Mouse (Mus musculus) small intestine, adult 2 months (tissue): ENCODE data around the gene Riox2. TPM values are rescaled to one million over a fixed set of nuclear protein-coding genes. Genes with fewer than 3 reads are reported as not detected.
A peak's percentile ranks its signal among the peaks of the same experiment; 100 is the strongest.

Source experiments
- H3K27ac ChIP-seq: fragments of 200-500 bp; 2 replicates; pipeline ENCODE4 v1.5.1; 2012; ENCODE audit warnings: low read depth, low read length, control low read depth, inconsistent platforms; ENCODE audit not compliant: insufficient read depth
- H3K27me3 ChIP-seq: fragments of 200-500 bp; 2 replicates; pipeline ENCODE4 v1.6.1; 2012; ENCODE audit warnings: mild to moderate bottlenecking, moderate library complexity, low read length, inconsistent platforms; ENCODE audit not compliant: control insufficient read depth, insufficient read depth
- H3K36me3 ChIP-seq: fragments of 200-500 bp; 2 replicates; pipeline ENCODE4 v1.6.1; 2012; ENCODE audit warnings: mild to moderate bottlenecking, low read length, control low read depth, inconsistent platforms; ENCODE audit not compliant: control insufficient read depth, insufficient read depth
- H3K4me1 ChIP-seq: fragments of 200-500 bp; 2 replicates; pipeline ENCODE4 v1.6.1; 2012; ENCODE audit warnings: low read length, inconsistent platforms, mixed read lengths; ENCODE audit not compliant: control insufficient read depth, insufficient read depth, insufficient read length
- H3K4me3 ChIP-seq: fragments of 200-500 bp; 2 replicates; pipeline ENCODE4 v1.5.1; 2012; ENCODE audit warnings: low read depth, mild to moderate bottlenecking, control low read depth, inconsistent platforms, low read length, moderate library complexity
- CTCF ChIP-seq: fragments of 200-500 bp; IDR thresholded peaks from 2 replicates; pipeline ENCODE4 v1.5.1; 2012; ENCODE audit warnings: low read depth, mild to moderate bottlenecking, control low read depth, inconsistent platforms, low read length, moderate library complexity, mixed read lengths; ENCODE audit not compliant: insufficient replicate concordance, insufficient read length; ENCODE audit errors: extremely low read depth
- POLR2A ChIP-seq: fragments of 200-500 bp; IDR thresholded peaks from 2 replicates; pipeline ENCODE4 v1.6.1; 2012; ENCODE audit warnings: low read depth, mild to moderate bottlenecking, control low read depth, inconsistent platforms, low read length, moderate library complexity
- WGBS: fragments of 180-500 bp; shearing (Covaris S2); methylation state at CpG from one replicate; pipeline ENCODE4 v1.1.7; 2018; 5-methylcytosine and 5-hydroxymethylcytosine counted together
- polyA plus RNA-seq: library from polyadenylated mRNA; depleted of rRNA; stranded (reverse); fragments of >200 nt; gene quantifications from 2 replicates; pipeline ENCODE4 v1.2.3, GENCODE M21; 2012

Gene Riox2
- polyA plus RNA-seq, 1 experiment = 1.5 TPM

DNA sequence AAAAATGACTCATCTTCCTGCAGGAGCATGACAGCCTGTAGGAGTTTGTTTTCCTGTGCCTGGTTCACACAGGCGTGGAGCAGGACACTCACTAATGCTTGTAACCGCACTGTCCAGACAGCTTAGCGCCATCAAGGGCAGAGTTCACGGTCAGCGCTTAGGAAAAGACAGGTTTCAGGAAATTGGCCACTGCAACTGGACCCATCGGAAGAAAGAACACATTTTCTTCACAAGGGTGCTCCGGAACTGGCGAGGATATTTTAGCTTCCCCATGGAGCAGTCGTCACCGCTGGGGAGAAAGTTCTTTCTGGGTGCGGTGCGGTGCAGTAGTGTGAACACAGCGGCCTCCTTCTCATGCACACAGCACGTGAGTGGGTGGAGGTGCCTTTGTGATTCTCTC lies 21.6 kb downstream of the Riox2 start:
- Histone ChIP-seq H3K27me3 (no peaks in the 10 kb centered on the region), H3K36me3 (peaks cover 42% of the 10 kb centered on the region), H3K4me3 (no peak overlapping the region), H3K4me1 (no peaks in the 10 kb centered on the region), H3K27ac (no peak overlapping the region)
- WGBS = 90% methylated on average over 14 of the region's 14 CpGs
- TF ChIP-seq CTCF (no peak), POLR2A (no peak)

DNA sequence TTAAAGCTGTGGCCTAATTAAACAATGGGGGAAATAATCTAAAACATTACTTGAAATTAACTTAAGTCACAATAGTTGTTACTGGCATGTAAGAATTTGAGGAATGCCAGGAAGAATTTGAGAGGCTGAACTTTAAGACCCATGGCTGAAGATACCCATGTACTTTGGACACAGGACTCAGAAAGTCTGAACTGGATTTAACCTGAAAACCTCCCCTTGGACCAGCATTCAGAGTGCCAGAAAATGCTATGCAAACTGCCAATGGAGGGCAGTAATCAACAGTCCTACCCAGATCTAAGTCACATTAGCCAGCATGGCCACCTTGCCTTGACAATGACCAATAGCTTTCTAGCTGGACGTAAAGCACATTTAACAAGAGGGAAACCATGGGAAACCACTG lies 26.4 kb downstream of the Riox2 start:
- no peak overlapping the region for H3K27ac ChIP-seq
- TF ChIP-seq CTCF (no peak), POLR2A (no peak)
- H3K36me3 ChIP-seq = peaks cover 18% of the 10 kb centered on the region
- H3K4me1 ChIP-seq = no peaks in the 10 kb centered on the region
- no peaks in the 10 kb centered on the region for H3K27me3 ChIP-seq
- WGBS = 100% methylated on average over 1 of the region's 1 CpGs
- no peak overlapping the region for H3K4me3 ChIP-seq

DNA sequence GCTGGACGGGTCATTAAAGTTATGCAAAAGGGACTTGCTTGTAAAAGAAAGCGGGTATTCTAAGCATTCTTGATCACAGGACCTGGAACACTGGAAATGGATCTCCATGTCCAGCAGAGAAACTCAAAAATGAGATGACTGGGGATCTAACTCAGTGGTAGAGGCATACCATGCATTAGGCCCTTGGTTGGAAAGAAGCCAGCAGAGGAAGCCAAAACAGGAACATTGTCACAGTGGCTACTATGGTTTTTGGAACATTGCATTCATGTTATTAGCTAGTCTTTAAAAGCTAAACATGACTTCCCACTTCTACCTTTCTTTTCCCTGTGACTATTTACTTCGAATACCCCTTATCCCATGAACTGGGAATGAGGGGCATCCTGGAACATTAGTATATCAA lies 27.6 kb downstream of the Riox2 start:
- Histone ChIP-seq H3K27me3 (no peaks in the 10 kb centered on the region), H3K4me1 (no peaks in the 10 kb centered on the region), H3K27ac (no peak overlapping the region), H3K36me3 (peaks cover 11% of the 10 kb centered on the region), H3K4me3 (no peak overlapping the region)
- TF ChIP-seq POLR2A (no peak), CTCF (no peak)
- 93% methylated on average over 3 of the region's 3 CpGs for WGBS

DNA sequence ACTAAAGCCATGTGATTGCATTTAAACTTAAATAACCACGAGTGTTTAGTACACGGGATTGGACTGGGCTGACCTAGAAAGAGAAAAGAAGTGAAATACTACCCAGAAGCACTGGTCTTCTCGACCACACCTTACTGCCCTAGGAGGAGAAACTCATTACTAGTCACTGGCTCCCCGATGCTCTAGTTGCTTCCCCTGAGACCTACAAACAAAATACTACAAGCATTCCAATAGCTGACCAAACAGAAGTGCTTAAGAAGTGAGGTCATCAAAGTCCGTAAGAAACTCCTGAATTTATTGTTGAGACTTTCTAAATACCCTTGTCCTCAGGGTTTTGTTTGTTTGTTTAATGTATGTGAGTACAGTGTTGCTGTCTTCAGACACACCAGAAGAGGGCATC lies 38.3 kb downstream of the Riox2 start:
- no peaks in the 10 kb centered on the region for H3K27me3 ChIP-seq
- no peak for TF ChIP-seq CTCF
- TF ChIP-seq POLR2A = no peak
- no peak overlapping the region for H3K27ac ChIP-seq
- H3K4me1 ChIP-seq = no peaks in the 10 kb centered on the region
- no peak overlapping the region for H3K4me3 ChIP-seq
- peaks cover 4% of the 10 kb centered on the region; the same call in 1 of the 2 replicates for H3K36me3 ChIP-seq
- 85% methylated on average over 5 of the region's 5 CpGs for WGBS

DNA sequence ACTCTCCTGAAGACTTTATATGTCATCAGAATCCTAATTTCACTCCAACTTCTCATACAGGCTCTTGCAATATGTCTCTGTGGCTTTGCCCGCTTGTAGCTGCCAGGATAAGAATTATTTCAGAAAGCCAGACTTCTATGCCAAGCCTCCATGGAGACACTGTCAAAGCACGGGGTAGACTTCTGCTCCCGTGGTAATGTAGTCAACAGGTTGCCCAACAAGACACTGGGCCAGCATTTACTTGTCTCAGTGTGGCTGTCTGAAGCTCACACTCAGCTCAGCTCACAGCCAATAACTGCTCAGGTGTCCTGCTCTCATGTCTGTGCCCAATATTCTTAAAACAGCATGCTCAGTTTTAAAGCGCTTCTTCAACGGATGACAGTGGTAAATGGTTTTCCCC lies 43.6 kb downstream of the Riox2 start:
- Histone ChIP-seq H3K4me3 (no peak overlapping the region), H3K27me3 (no peaks in the 10 kb centered on the region), H3K4me1 (no peaks in the 10 kb centered on the region), H3K36me3 (peaks cover 4% of the 10 kb centered on the region; the same call in 1 of the 2 replicates), H3K27ac (no peak overlapping the region)
- TF ChIP-seq POLR2A (no peak), CTCF (no peak)
- 88% methylated on average over 5 of the region's 5 CpGs for WGBS

DNA sequence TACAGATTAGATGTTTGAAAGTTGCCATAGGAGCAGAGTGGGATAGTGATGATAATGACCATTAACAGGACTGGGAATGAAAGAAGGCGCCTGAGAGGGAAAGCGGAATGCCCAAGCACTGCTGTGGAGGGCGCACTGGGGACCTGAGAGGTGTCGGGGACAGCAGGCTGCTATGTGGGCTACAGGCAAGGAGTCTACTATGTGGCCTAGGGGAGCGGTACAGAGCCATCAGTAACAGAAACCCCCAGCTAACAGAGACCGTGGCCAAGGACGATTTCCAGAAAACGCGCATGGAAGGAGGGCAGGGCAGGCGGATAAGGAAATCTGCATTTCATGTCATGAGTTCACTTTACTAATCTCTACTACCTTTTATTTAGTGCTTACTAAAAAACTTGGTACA lies 45.4 kb downstream of the Riox2 start:
- Histone ChIP-seq H3K27me3 (no peaks in the 10 kb centered on the region), H3K36me3 (peaks cover 6% of the 10 kb centered on the region; the same call in 1 of the 2 replicates), H3K4me1 (peaks cover 2% of the 10 kb centered on the region; the same call in 1 of the 2 replicates), H3K27ac (no peak overlapping the region), H3K4me3 (no peak overlapping the region)
- no peak for TF ChIP-seq POLR2A
- TF ChIP-seq CTCF = no peak
- WGBS = 93% methylated on average over 10 of the region's 10 CpGs

DNA sequence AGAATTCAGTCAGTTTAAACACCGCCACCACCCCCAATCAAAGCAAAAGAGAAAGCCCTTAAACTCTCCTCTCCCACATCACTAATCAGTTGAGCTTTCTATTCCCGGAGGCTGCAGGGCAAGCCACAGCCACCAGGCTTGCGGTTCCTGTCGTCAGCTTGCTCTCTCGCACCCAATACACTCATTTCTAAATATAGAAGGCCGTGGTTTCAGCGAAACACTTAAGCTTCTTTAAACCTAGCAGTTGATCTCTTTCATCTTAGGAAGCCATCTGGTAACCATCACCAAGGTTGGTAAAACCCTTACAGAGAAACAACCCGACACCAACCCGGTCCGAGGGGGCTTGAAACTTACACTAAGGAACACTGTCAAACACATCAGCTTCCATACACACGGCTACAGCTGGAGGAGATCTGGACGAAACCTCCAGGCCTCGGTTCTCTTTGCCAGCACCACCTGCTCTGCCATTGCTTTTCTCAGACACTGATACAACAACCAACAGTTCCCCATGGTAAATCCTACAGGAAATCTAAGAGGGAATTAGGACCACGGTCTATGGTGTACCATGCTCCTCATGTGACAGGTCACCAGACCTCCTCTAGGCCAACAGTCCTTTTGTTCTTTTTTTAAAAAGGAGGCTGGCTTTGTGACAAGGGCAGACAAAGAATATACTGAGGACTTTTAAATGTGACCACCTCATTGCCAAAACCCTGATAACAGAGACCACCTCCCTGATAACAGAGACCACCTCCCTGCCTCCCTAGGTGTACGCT lies 46.1 kb downstream of the Riox2 start:
- H3K27ac ChIP-seq = peak overlapping the region; percentile 1; the same call in 1 of the 2 replicates
- 76% methylated on average over 15 of the region's 15 CpGs for WGBS
- TF ChIP-seq CTCF (peak; percentile 27; the same call in 1 of the 2 replicates), POLR2A (no peak)
- H3K27me3 ChIP-seq = no peaks in the 10 kb centered on the region
- peaks cover 4% of the 10 kb centered on the region; the same call in 1 of the 2 replicates for H3K4me1 ChIP-seq
- H3K36me3 ChIP-seq = peaks cover 6% of the 10 kb centered on the region; the same call in 1 of the 2 replicates
- H3K4me3 ChIP-seq = no peak overlapping the region
